Mouse (Mus musculus): ENCODE measurements around the gene Arhgap28. TPM values are rescaled to one million over a fixed set of nuclear protein-coding genes. Genes with fewer than 3 reads are reported as not detected.
A peak's percentile ranks its signal among the peaks of the same experiment; 100 is the strongest.

The Arhgap28 gene
- polyA plus RNA-seq, 1 experiment from 2014 or later, result 16.5 TPM

DNA sequence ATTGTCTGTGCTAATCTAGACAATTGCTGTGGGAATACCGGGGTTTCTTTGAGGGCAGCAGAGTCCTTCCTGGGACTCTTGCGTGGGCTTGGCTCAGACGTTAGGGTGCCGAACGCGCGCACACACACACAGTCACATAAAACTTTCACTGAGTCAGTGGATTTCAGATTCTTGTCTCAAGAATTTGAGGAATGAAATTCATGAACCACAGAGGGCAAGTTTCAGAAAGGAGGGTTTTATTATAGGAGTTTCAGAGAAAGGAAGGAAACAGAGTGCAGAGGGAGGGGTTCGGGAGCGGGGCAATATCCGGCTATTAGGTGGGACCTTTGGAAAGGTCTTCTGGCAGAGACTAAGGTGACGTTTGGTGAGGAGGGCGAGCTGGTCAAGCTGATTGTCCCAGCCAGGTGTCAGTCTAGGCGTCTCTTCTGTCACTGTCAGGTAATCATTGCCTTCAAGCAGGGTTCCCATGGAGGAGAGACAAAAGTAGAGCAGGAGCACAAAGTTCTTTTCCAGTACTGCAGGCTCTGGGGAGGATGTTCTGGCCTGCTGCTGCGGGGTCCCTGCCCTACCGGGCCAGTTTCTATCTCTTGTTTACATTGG lies 15.6 kb upstream of the Arhgap28 start:
- Histone ChIP-seq H3K36me3 (ENCODE audit: control insufficient read depth, insufficient read depth, low read length) (no peaks in the 10 kb centered on the region), H3K4me3 (ENCODE audit: low read depth, low read length) (no peak overlapping the region), H3K9ac (ENCODE audit: low read depth, low read length) (no peak overlapping the region), H3K4me2 (no peak overlapping the region), H3K4me1 (replicated peaks; ENCODE audit: control insufficient read depth, insufficient read depth, low read length) (no peaks in the 10 kb centered on the region), H3K9me3 (ENCODE audit: control insufficient read depth, low read length) (no peaks in the 10 kb centered on the region), H3K27ac (ENCODE audit: low read depth, low read length) (no peak overlapping the region), H3K27me3 (replicated peaks; ENCODE audit: control insufficient read depth, insufficient read depth, low read length) (no peaks in the 10 kb centered on the region)
- ATAC-seq (replicated peaks; ENCODE audit: low FRiP score) (no peak), DNase-seq (ENCODE audit: low spot score) (no peak)
- 71% methylated on average over 15 of the region's 15 CpGs for WGBS

DNA sequence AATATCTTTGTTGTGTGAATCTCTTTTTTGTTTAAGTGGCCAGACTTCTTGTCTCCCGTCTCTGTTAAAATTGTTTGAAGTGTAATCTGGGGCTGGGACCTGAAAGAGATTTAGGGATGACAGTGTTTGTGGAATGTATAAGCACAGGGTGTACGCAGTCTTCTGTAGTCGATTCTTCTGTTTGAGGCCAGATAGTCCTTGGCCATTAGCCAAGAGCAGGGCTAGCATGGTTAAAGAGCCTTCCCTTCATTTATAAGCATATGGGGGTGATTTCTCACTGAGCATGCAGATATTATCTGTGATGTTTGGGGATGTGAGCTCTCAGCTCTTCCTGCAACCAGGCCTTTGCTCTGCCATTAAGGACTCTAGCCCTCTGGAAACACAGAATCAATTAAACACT lies 13.2 kb upstream of the Arhgap28 start:
- Histone ChIP-seq H3K27ac (ENCODE audit: low read depth, low read length) (no peak overlapping the region), H3K36me3 (ENCODE audit: control insufficient read depth, insufficient read depth, low read length) (no peaks in the 10 kb centered on the region), H3K4me2 (no peak overlapping the region), H3K9ac (ENCODE audit: low read depth, low read length) (no peak overlapping the region), H3K27me3 (replicated peaks; ENCODE audit: control insufficient read depth, insufficient read depth, low read length) (no peaks in the 10 kb centered on the region), H3K4me3 (ENCODE audit: low read depth, low read length) (no peak overlapping the region), H3K9me3 (ENCODE audit: control insufficient read depth, low read length) (no peaks in the 10 kb centered on the region), H3K4me1 (replicated peaks; ENCODE audit: control insufficient read depth, insufficient read depth, low read length) (no peaks in the 10 kb centered on the region)
- WGBS, result 54% methylated on average over 3 of the region's 3 CpGs
- DNase-seq (ENCODE audit: low spot score), result peak; percentile 20
- ATAC-seq (replicated peaks; ENCODE audit: low FRiP score), result no peak

DNA sequence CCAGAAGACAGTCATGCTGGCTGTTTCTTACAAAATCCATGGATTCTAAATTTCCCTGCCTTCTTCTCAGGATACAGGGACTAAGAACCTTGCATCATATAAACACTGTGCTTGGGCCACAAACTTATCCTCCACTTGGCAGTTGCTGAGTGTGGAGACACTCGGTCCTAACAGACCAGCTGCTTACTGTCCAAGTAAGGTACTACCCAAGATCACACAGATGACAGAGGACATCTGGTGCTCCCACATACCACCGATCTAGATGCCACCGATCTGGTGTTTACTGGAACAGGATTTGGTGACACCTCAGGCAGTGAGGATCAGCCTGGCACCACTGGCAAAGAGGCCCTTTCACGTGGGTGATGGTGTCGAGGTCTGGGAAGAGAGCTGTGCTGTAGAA lies 7.7 kb upstream of the Arhgap28 start:
- H3K4me2 ChIP-seq, result no peak overlapping the region
- no peaks in the 10 kb centered on the region; the same call in 1 of the 2 replicates for H3K9me3 ChIP-seq (ENCODE audit: control insufficient read depth, low read length)
- no peak overlapping the region for H3K9ac ChIP-seq (ENCODE audit: low read depth, low read length)
- DNase-seq (ENCODE audit: low spot score), result no peak
- no peak overlapping the region for H3K27ac ChIP-seq (ENCODE audit: low read depth, low read length)
- H3K36me3 ChIP-seq (ENCODE audit: control insufficient read depth, insufficient read depth, low read length), result no peaks in the 10 kb centered on the region
- H3K4me1 ChIP-seq (replicated peaks; ENCODE audit: control insufficient read depth, insufficient read depth, low read length), result no peaks in the 10 kb centered on the region
- H3K27me3 ChIP-seq (replicated peaks; ENCODE audit: control insufficient read depth, insufficient read depth, low read length), result no peaks in the 10 kb centered on the region
- no peak overlapping the region for H3K4me3 ChIP-seq (ENCODE audit: low read depth, low read length)
- ATAC-seq (replicated peaks; ENCODE audit: low FRiP score), result no peak
- 82% methylated on average over 5 of the region's 5 CpGs for WGBS

DNA sequence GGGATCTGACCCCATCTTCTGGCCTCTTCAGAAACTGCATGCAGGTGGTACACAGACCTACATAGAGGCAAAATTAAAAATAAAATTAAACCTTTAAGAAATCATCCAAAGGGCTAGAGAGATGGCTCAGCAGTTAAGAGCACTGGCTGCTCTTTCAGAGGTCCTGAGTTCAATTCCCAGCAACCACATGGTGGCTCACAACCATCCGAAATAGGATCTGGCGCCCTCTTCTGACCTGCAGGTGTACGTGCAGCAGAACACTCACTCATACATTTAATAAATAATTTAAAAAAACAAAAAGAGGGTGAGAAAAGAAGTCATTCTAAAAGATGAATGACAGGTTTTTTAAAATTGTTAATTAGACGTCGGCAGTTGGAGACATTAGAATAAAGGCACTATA lies 6.1 kb upstream of the Arhgap28 start:
- no peak for DNase-seq (ENCODE audit: low spot score)

DNA sequence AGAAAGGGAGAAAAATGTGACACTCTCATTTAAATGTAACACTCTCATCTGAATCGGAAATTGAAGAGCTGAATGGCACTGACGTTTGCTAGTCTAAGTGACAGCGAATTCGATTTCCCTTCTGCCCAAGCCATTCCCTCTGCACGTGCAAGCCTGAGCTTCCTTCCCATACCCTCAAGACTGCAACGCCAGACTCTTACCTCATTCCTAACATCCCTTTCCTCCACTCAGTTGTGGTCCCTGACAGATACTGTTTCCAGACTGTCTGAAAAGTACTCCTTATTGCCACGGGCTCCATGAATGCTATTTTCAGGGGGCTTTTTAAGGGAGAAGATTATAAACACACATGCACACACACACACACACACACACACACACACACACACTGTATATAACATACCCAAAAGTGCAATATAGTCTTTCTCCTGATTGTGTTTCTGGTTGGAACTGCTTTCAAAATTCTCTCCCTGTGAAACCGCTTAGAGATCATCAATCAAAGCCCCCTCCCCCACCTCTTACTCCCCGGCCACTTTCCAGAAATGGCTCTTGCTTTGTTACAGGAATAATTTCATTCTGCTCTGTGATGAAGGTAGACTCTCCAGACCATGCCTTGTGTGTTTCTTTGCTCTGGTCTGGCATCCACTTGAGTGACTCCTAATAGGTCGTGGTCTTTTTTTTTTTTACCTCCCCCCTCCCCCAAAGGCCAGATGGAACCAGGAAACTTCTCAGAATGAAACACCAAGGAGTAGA lies 836 bp upstream of the Arhgap28 start:
- Histone ChIP-seq H3K4me1 (replicated peaks; ENCODE audit: control insufficient read depth, insufficient read depth, low read length) (peaks cover 2% of the 10 kb centered on the region; the same call in 1 of the 2 replicates), H3K9me3 (ENCODE audit: control insufficient read depth, low read length) (no peaks in the 10 kb centered on the region; the same call in 1 of the 2 replicates), H3K27ac (ENCODE audit: low read depth, low read length) (peak overlapping the region; percentile 70), H3K4me3 (ENCODE audit: low read depth, low read length) (peak overlapping the region; percentile 71), H3K9ac (ENCODE audit: low read depth, low read length) (peak overlapping the region; percentile 53), H3K4me2 (peak overlapping the region; percentile 89), H3K36me3 (ENCODE audit: control insufficient read depth, insufficient read depth, low read length) (no peaks in the 10 kb centered on the region), H3K27me3 (replicated peaks; ENCODE audit: control insufficient read depth, insufficient read depth, low read length) (no peaks in the 10 kb centered on the region)
- ATAC-seq (replicated peaks; ENCODE audit: low FRiP score) (peak; percentile 21; the same call in 1 of the 2 replicates), DNase-seq (ENCODE audit: low spot score) (no peak)
- 9% methylated on average over 10 of the region's 10 CpGs for WGBS

More for the DNA sequence above, 6.1 kb upstream of the Arhgap28 start:
- no peak for ATAC-seq (replicated peaks; ENCODE audit: low FRiP score)
- H3K27ac ChIP-seq (ENCODE audit: low read depth, low read length), result no peak overlapping the region
- no peaks in the 10 kb centered on the region; the same call in 1 of the 2 replicates for H3K9me3 ChIP-seq (ENCODE audit: control insufficient read depth, low read length)
- H3K4me1 ChIP-seq (replicated peaks; ENCODE audit: control insufficient read depth, insufficient read depth, low read length), result no peaks in the 10 kb centered on the region
- 91% methylated on average over 5 of the region's 5 CpGs for WGBS
- H3K4me2 ChIP-seq, result no peak overlapping the region
- H3K27me3 ChIP-seq (replicated peaks; ENCODE audit: control insufficient read depth, insufficient read depth, low read length), result no peaks in the 10 kb centered on the region
- H3K36me3 ChIP-seq (ENCODE audit: control insufficient read depth, insufficient read depth, low read length), result no peaks in the 10 kb centered on the region
- H3K9ac ChIP-seq (ENCODE audit: low read depth, low read length), result no peak overlapping the region
- H3K4me3 ChIP-seq (ENCODE audit: low read depth, low read length), result no peak overlapping the region

DNA sequence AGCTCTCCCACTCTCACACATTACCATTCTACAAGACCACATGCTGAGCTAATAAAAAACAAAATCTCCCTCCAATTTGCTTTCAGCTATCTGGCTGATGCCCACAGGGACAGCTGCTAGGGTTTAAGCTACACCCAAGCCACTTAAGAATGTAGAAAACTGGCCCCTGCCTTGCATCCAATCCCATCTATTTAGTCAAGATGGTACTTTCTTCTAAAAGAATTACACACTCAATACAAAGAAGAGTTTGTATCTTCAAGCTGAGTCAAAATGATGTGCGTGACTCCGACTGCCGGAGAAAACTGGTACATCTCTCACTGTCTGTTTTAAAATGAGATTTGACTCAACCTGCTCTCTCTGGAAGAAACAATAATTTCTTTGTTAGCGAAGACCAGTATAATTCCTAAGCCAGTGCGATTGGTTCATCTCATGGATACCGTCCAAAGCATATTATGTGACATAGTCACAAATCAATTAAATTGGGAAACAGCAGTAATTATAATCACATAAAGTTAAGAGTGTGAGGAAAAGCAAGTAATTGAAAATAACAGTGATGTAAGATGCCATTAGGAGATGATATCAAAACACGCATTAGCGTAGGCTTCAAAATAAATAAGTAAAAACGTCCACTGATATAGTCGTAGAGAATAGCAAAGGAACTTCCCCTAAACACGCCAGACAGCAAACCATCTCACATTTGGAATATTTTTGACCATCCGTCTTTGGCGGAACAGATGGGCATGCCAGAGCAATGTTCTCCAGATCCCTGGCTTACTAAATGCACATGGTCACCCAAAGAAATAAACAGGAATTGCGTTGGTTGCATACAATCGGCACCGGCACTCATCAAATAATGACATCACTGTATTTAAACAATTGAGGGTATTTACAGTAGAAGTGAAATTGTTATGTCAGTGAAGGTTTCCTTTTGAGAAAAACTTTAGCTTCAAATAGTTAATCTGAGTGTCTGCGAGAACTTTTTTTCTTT lies 1.0 kb downstream of the Arhgap28 start:
- DNase-seq (ENCODE audit: low spot score) (peak; percentile 29), ATAC-seq (replicated peaks; ENCODE audit: low FRiP score) (no peak)
- no peak overlapping the region for H3K27ac ChIP-seq (ENCODE audit: low read depth, low read length)
- H3K9me3 ChIP-seq (ENCODE audit: control insufficient read depth, low read length), result no peaks in the 10 kb centered on the region
- peaks cover 2% of the 10 kb centered on the region; the same call in 1 of the 2 replicates for H3K4me1 ChIP-seq (replicated peaks; ENCODE audit: control insufficient read depth, insufficient read depth, low read length)
- H3K4me3 ChIP-seq (ENCODE audit: low read depth, low read length), result peak overlapping the region; percentile 71
- no peaks in the 10 kb centered on the region for H3K27me3 ChIP-seq (replicated peaks; ENCODE audit: control insufficient read depth, insufficient read depth, low read length)
- no peaks in the 10 kb centered on the region for H3K36me3 ChIP-seq (ENCODE audit: control insufficient read depth, insufficient read depth, low read length)
- WGBS, result 41% methylated on average over 17 of the region's 17 CpGs
- H3K9ac ChIP-seq (ENCODE audit: low read depth, low read length), result no peak overlapping the region
- H3K4me2 ChIP-seq, result peak overlapping the region; percentile 89

DNA sequence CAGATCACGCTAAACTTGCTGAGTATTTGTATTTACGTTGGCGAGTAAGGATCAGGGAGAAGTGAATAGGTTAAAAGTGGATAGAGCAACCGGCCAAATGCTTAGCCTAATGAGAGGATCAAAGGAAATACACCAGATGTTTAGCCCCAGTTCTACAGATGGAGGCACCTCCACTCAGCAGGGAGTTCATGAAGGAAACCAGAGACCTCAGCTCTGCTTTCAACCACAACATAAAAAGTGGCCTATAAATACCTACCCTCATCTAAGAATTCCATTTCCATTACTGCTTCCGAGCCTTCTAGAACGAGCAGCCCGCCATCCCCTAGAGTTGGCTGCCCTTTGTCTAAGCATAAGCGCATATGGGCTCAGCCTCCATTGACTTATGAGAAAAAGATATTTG lies 4.1 kb downstream of the Arhgap28 start:
- H3K27me3 ChIP-seq (replicated peaks; ENCODE audit: control insufficient read depth, insufficient read depth, low read length), result no peaks in the 10 kb centered on the region
- H3K9ac ChIP-seq (ENCODE audit: low read depth, low read length), result no peak overlapping the region
- no peaks in the 10 kb centered on the region for H3K36me3 ChIP-seq (ENCODE audit: control insufficient read depth, insufficient read depth, low read length)
- no peak overlapping the region for H3K27ac ChIP-seq (ENCODE audit: low read depth, low read length)
- no peaks in the 10 kb centered on the region for H3K9me3 ChIP-seq (ENCODE audit: control insufficient read depth, low read length)
- whole genome bisulfite sequencing, result 62% methylated on average over 8 of the region's 8 CpGs
- H3K4me3 ChIP-seq (ENCODE audit: low read depth, low read length), result no peak overlapping the region
- DNase-seq (ENCODE audit: low spot score) (peak; percentile 6), ATAC-seq (replicated peaks; ENCODE audit: low FRiP score) (no peak)
- H3K4me1 ChIP-seq (replicated peaks; ENCODE audit: control insufficient read depth, insufficient read depth, low read length), result peaks cover 8% of the 10 kb centered on the region
- H3K4me2 ChIP-seq, result no peak overlapping the region

DNA sequence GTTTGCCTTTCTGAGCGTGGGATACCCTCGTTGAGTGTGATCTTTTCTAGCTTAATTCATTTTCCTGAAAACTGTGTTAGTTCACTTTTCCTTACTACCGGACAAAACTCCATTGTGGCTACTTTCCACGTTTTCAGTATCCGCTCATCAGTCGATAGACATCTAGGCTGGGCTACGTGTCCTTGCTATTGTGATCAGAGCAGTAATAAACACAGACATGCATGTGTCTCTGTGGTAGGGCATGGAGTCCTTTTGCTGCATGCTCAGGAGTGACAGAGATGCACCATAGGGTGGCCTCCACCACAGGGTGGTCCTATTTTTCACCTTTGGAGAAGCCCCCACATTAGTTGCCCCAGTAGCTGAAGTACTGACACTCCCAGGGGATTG lies 7.2 kb downstream of the Arhgap28 start:
- no peak overlapping the region for H3K9ac ChIP-seq (ENCODE audit: low read depth, low read length)
- 72% methylated on average over 7 of the region's 7 CpGs for WGBS
- no peaks in the 10 kb centered on the region for H3K27me3 ChIP-seq (replicated peaks; ENCODE audit: control insufficient read depth, insufficient read depth, low read length)
- H3K36me3 ChIP-seq (ENCODE audit: control insufficient read depth, insufficient read depth, low read length), result no peaks in the 10 kb centered on the region
- H3K9me3 ChIP-seq (ENCODE audit: control insufficient read depth, low read length), result no peaks in the 10 kb centered on the region
- no peak overlapping the region for H3K4me3 ChIP-seq (ENCODE audit: low read depth, low read length)
- DNase-seq (ENCODE audit: low spot score) (no peak), ATAC-seq (replicated peaks; ENCODE audit: low FRiP score) (no peak)
- peaks cover 6% of the 10 kb centered on the region for H3K4me1 ChIP-seq (replicated peaks; ENCODE audit: control insufficient read depth, insufficient read depth, low read length)
- H3K27ac ChIP-seq (ENCODE audit: low read depth, low read length), result no peak overlapping the region
- H3K4me2 ChIP-seq, result no peak overlapping the region

All from liver, embryonic 11.5 days (tissue).